Mouse (Mus musculus): Measurements from ENCODE around the gene Ptpn3. TPM values are rescaled to one million over a fixed set of nuclear protein-coding genes. Genes with fewer than 3 reads are reported as not detected.

Gene Ptpn3
- total and polyA plus RNA-seq, 3 experiments, result 0.08 to 0.14 (median 0.09) TPM

DNA sequence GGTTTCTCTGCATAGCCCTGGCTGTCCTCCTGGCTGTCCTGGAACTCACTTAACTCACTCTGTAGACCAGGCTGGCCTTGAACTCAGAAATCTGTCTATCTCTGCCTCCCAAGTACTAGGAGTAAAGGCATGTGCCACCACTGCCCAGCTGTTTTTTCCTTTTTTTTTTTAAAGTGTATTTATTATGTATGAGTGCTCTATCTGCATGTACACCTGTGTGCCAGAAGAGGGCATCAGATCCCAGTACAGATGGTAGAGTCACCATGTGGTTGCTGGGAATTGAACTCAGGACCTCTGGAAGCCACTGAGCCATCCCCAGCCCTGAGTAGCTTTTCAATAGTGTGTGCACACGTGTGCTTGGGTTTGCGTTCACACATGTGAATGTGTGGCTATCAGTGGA lies 76.9 kb downstream of the Ptpn3 start:
- TF ChIP-seq CHD1 (IDR thresholded peaks at IDR 0.05; ENCODE audit: low read depth, low read length) (no peak), CTCF (conservative IDR thresholded peaks at IDR 0.05 in 1 of 2, IDR thresholded peaks at IDR 0.05 in 1 of 2; ENCODE audit: low read depth in 2 of 2, low read length in 2 of 2) (0 out of 4 replicates have a peak, but pooled peaks of 1 of the 2 experiments have one; percentile 7)
- Histone ChIP-seq H3K9me3 (replicated peaks; ENCODE audit: low read length) (no peaks in the 10 kb centered on the region), H3K9ac (ENCODE audit: insufficient read depth, low read depth) (no peak overlapping the region), H3K4me2 (ENCODE audit: insufficient read depth, low read depth, poor library complexity, severe bottlenecking) (no peak overlapping the region), H3K27me3 (replicated peaks) (no peaks in the 10 kb centered on the region), H3K27ac (ENCODE audit: insufficient read depth, low read depth) (no peak overlapping the region), H3K4me3 (replicated peaks in 1 of 3; ENCODE audit: low read depth in 2 of 3, low read length in 2 of 3, poor library complexity in 1 of 3) (no peak overlapping the region), H3K4me1 (ENCODE audit: control insufficient read depth in 1 of 2, insufficient read depth in 2 of 2) (no peaks in the 10 kb centered on the region), H3K36me3 (replicated peaks in 1 of 2; ENCODE audit: control insufficient read depth in 1 of 2, insufficient read depth in 1 of 2, low read length in 1 of 2) (no peaks in the 10 kb centered on the region), H3K79me2 (replicated peaks; ENCODE audit: control insufficient read depth, extremely low read depth, insufficient read depth, poor library complexity, severe bottlenecking) (no peaks in the 10 kb centered on the region)
- no peak for DNase-seq (ENCODE audit: extremely low read depth)
- dilution Hi-C loops (cut with MboI; ENCODE audit: extremely low pct_ligation_motif_present, extremely low pct_unique_long_range_greater_than_20kb, low sequenced_read_pairs), result no loop called here
- in situ Hi-C loops (cut with MboI; ENCODE audit: low pct_ligation_motif_present, low pct_unique_long_range_greater_than_20kb, low sequenced_read_pairs), result no loop called here

DNA sequence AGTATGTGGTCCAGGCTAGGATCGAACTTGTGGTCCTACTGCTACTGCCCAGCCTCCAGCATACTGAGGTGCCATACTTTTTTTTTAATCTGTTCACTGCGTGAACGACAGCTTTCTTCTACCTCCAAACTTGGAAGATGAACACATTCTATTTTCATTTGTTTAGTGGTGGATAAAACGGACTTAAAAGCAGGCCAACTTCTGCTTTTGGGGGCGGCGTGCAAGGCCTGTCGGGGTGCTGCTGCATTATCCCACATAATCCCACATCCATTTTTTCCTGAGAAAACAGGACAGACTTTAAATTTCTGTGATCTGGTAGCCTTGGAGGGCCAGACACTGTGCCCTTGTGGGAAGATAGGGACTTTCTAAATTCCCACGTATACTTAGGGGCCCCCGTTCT lies 83.9 kb downstream of the Ptpn3 start:
- TF ChIP-seq NRF1 (IDR thresholded peaks at IDR 0.05; ENCODE audit: low read depth, low read length), result no peak
- no peak for TF ChIP-seq HCFC1 (IDR thresholded peaks at IDR 0.05; ENCODE audit: low read depth, low read length)
- no peak for TF ChIP-seq MAFK (IDR thresholded peaks at IDR 0.05; ENCODE audit: insufficient replicate concordance, low read length)
- no peak for TF ChIP-seq CTCF (conservative IDR thresholded peaks at IDR 0.05 in 1 of 2, IDR thresholded peaks at IDR 0.05 in 1 of 2; ENCODE audit: low read depth in 2 of 2, low read length in 2 of 2)
- no peak for TF ChIP-seq ZMIZ1 (IDR thresholded peaks at IDR 0.05; ENCODE audit: low read depth, low read length)
- TF ChIP-seq SIN3A (IDR thresholded peaks at IDR 0.05; ENCODE audit: low read length), result no peak
- TF ChIP-seq E2F4 (IDR thresholded peaks at IDR 0.05; ENCODE audit: insufficient replicate concordance, low read depth, low read length), result no peak
- TF ChIP-seq ELF1 (IDR thresholded peaks at IDR 0.05; ENCODE audit: low read depth, low read length), result no peak
- no peak for TF ChIP-seq RAD21 (IDR thresholded peaks at IDR 0.05; ENCODE audit: low read depth, low read length)
- TF ChIP-seq KAT2A (IDR thresholded peaks at IDR 0.05; ENCODE audit: insufficient replicate concordance, low read length), result no peak
- TF ChIP-seq IRF4 (IDR thresholded peaks at IDR 0.05; ENCODE audit: low read depth, low read length), result no peak
- no peak for TF ChIP-seq MAX (IDR thresholded peaks at IDR 0.05; ENCODE audit: low read length)
- no peak for TF ChIP-seq JUND (conservative IDR thresholded peaks at IDR 0.05; ENCODE audit: low read depth, low read length)
- no peak for TF ChIP-seq BHLHE40 (IDR thresholded peaks at IDR 0.05; ENCODE audit: low read depth, low read length)

More for the DNA sequence above, 83.9 kb downstream of the Ptpn3 start:
- H3K79me2 ChIP-seq (replicated peaks; ENCODE audit: control insufficient read depth, extremely low read depth, insufficient read depth, poor library complexity, severe bottlenecking), result no peaks in the 10 kb centered on the region
- H3K27me3 ChIP-seq (replicated peaks), result no peaks in the 10 kb centered on the region
- in situ Hi-C loops (cut with MboI; ENCODE audit: low pct_ligation_motif_present, low pct_unique_long_range_greater_than_20kb, low sequenced_read_pairs) (no loop called here), dilution Hi-C loops (cut with MboI; ENCODE audit: extremely low pct_ligation_motif_present, extremely low pct_unique_long_range_greater_than_20kb, low sequenced_read_pairs) (no loop called here)
- no peak overlapping the region for H3K9ac ChIP-seq (ENCODE audit: insufficient read depth, low read depth)
- no peaks in the 10 kb centered on the region for H3K36me3 ChIP-seq (replicated peaks in 1 of 2; ENCODE audit: control insufficient read depth in 1 of 2, insufficient read depth in 1 of 2, low read length in 1 of 2)
- DNase-seq (ENCODE audit: extremely low read depth), result no peak
- H3K4me1 ChIP-seq (ENCODE audit: control insufficient read depth in 1 of 2, insufficient read depth in 2 of 2), result no peaks in the 10 kb centered on the region
- no peak overlapping the region for H3K4me3 ChIP-seq (replicated peaks in 1 of 3; ENCODE audit: low read depth in 2 of 3, low read length in 2 of 3, poor library complexity in 1 of 3)
- H3K9me3 ChIP-seq (replicated peaks; ENCODE audit: low read length), result no peaks in the 10 kb centered on the region
- H3K27ac ChIP-seq (ENCODE audit: insufficient read depth, low read depth), result no peak overlapping the region
- H3K4me2 ChIP-seq (ENCODE audit: insufficient read depth, low read depth, poor library complexity, severe bottlenecking), result no peak overlapping the region
